Mouse (Mus musculus): ENCODE results near the gene Retsat. TPM values are rescaled to one million over a fixed set of nuclear protein-coding genes. Genes with fewer than 3 reads are reported as not detected.

The Retsat gene
- polyA plus RNA-seq, 1 experiment from 2014 or later = 7.4 TPM

GRCm38 (mm10) chr6:72598791-72599557 is 699 bp downstream of the Retsat start:
- 57% methylated on average over 12 of the region's 12 CpGs for WGBS
- peak overlapping the region; percentile 52 for H3K9ac ChIP-seq (ENCODE audit: low read depth, low read length)
- H3K9me3 ChIP-seq (ENCODE audit: control insufficient read depth, low read length) = no peaks in the 10 kb centered on the region
- ATAC-seq (ENCODE audit: low FRiP score) = no peak; the same call in 1 of the 2 replicates
- no peak for DNase-seq (ENCODE audit: low spot score)
- no peaks in the 10 kb centered on the region; the same call in 1 of the 2 replicates for H3K4me1 ChIP-seq (replicated peaks; ENCODE audit: control insufficient read depth, insufficient read depth, low read length)
- H3K4me2 ChIP-seq (replicated peaks; ENCODE audit: low read depth, low read length) = peak overlapping the region; percentile 58
- H3K27me3 ChIP-seq (ENCODE audit: control insufficient read depth, insufficient read depth, low read length) = no peaks in the 10 kb centered on the region
- H3K36me3 ChIP-seq (ENCODE audit: control insufficient read depth, insufficient read depth, low read length) = no peaks in the 10 kb centered on the region
- H3K27ac ChIP-seq (ENCODE audit: low read depth, low read length) = no peak overlapping the region
- H3K4me3 ChIP-seq (ENCODE audit: low read depth, low read length) = peak overlapping the region; percentile 42

- Histone ChIP-seq H3K9me3 (ENCODE audit: control insufficient read depth, low read length) (no peaks in the 10 kb centered on the region), H3K4me3 (ENCODE audit: low read depth, low read length) (no peak overlapping the region), H3K27ac (ENCODE audit: low read depth, low read length) (no peak overlapping the region), H3K9ac (ENCODE audit: low read depth, low read length) (no peak overlapping the region), H3K4me2 (replicated peaks; ENCODE audit: low read depth, low read length) (no peak overlapping the region), H3K27me3 (ENCODE audit: control insufficient read depth, insufficient read depth, low read length) (no peaks in the 10 kb centered on the region), H3K36me3 (ENCODE audit: control insufficient read depth, insufficient read depth, low read length) (no peaks in the 10 kb centered on the region), H3K4me1 (replicated peaks; ENCODE audit: control insufficient read depth, insufficient read depth, low read length) (no peaks in the 10 kb centered on the region; the same call in 1 of the 2 replicates)
- 73% methylated on average over 6 of the region's 6 CpGs for whole genome bisulfite sequencing
- DNase-seq (ENCODE audit: low spot score) (no peak), ATAC-seq (ENCODE audit: low FRiP score) (no peak)
Observed at GRCm38 (mm10) chr6:72600216-72600615, 1.9 kb downstream of the Retsat start.

GRCm38 (mm10) chr6:72600771-72601170 is 2.5 kb downstream of the Retsat start:
- Histone ChIP-seq H3K27ac (ENCODE audit: low read depth, low read length) (no peak overlapping the region), H3K9ac (ENCODE audit: low read depth, low read length) (no peak overlapping the region), H3K36me3 (ENCODE audit: control insufficient read depth, insufficient read depth, low read length) (no peaks in the 10 kb centered on the region), H3K4me1 (replicated peaks; ENCODE audit: control insufficient read depth, insufficient read depth, low read length) (no peaks in the 10 kb centered on the region; the same call in 1 of the 2 replicates), H3K9me3 (ENCODE audit: control insufficient read depth, low read length) (no peaks in the 10 kb centered on the region), H3K4me3 (ENCODE audit: low read depth, low read length) (no peak overlapping the region), H3K27me3 (ENCODE audit: control insufficient read depth, insufficient read depth, low read length) (no peaks in the 10 kb centered on the region), H3K4me2 (replicated peaks; ENCODE audit: low read depth, low read length) (no peak overlapping the region)
- no peak for DNase-seq (ENCODE audit: low spot score)
- ATAC-seq (ENCODE audit: low FRiP score) = no peak
- WGBS = 86% methylated on average over 12 of the region's 12 CpGs

- Histone ChIP-seq H3K4me1 (replicated peaks; ENCODE audit: control insufficient read depth, insufficient read depth, low read length) (no peaks in the 10 kb centered on the region; the same call in 1 of the 2 replicates), H3K9me3 (ENCODE audit: control insufficient read depth, low read length) (no peaks in the 10 kb centered on the region), H3K9ac (ENCODE audit: low read depth, low read length) (no peak overlapping the region), H3K27ac (ENCODE audit: low read depth, low read length) (no peak overlapping the region), H3K27me3 (ENCODE audit: control insufficient read depth, insufficient read depth, low read length) (no peaks in the 10 kb centered on the region), H3K4me2 (replicated peaks; ENCODE audit: low read depth, low read length) (no peak overlapping the region), H3K4me3 (ENCODE audit: low read depth, low read length) (no peak overlapping the region), H3K36me3 (ENCODE audit: control insufficient read depth, insufficient read depth, low read length) (no peaks in the 10 kb centered on the region; the same call in 1 of the 2 replicates)
- ATAC-seq (ENCODE audit: low FRiP score) (no peak), DNase-seq (ENCODE audit: low spot score) (peak; percentile 82)
- WGBS = 64% methylated on average over 1 of the region's 1 CpGs
Observed at GRCm38 (mm10) chr6:72601732-72602131, 3.5 kb downstream of the Retsat start.

GRCm38 (mm10) chr6:72604066-72604465 is 5.8 kb downstream of the Retsat start:
- ATAC-seq (ENCODE audit: low FRiP score) (no peak), DNase-seq (ENCODE audit: low spot score) (no peak)
- no peaks in the 10 kb centered on the region for H3K4me1 ChIP-seq (replicated peaks; ENCODE audit: control insufficient read depth, insufficient read depth, low read length)
- H3K27ac ChIP-seq (ENCODE audit: low read depth, low read length) = no peak overlapping the region
- H3K4me3 ChIP-seq (ENCODE audit: low read depth, low read length) = no peak overlapping the region
- H3K36me3 ChIP-seq (ENCODE audit: control insufficient read depth, insufficient read depth, low read length) = no peaks in the 10 kb centered on the region; the same call in 1 of the 2 replicates
- no peaks in the 10 kb centered on the region for H3K27me3 ChIP-seq (ENCODE audit: control insufficient read depth, insufficient read depth, low read length)
- H3K9me3 ChIP-seq (ENCODE audit: control insufficient read depth, low read length) = no peaks in the 10 kb centered on the region
- H3K9ac ChIP-seq (ENCODE audit: low read depth, low read length) = no peak overlapping the region
- no peak overlapping the region for H3K4me2 ChIP-seq (replicated peaks; ENCODE audit: low read depth, low read length)
- WGBS = 86% methylated on average over 2 of the region's 2 CpGs

- H3K4me2 ChIP-seq (replicated peaks; ENCODE audit: low read depth, low read length) = no peak overlapping the region
- ATAC-seq (ENCODE audit: low FRiP score) (no peak), DNase-seq (ENCODE audit: low spot score) (no peak)
- 77% methylated on average over 4 of the region's 4 CpGs for WGBS
- H3K4me1 ChIP-seq (replicated peaks; ENCODE audit: control insufficient read depth, insufficient read depth, low read length) = no peaks in the 10 kb centered on the region
- H3K9me3 ChIP-seq (ENCODE audit: control insufficient read depth, low read length) = no peaks in the 10 kb centered on the region
- no peak overlapping the region for H3K9ac ChIP-seq (ENCODE audit: low read depth, low read length)
- peaks cover 3% of the 10 kb centered on the region for H3K36me3 ChIP-seq (ENCODE audit: control insufficient read depth, insufficient read depth, low read length)
- H3K27ac ChIP-seq (ENCODE audit: low read depth, low read length) = no peak overlapping the region
- H3K4me3 ChIP-seq (ENCODE audit: low read depth, low read length) = no peak overlapping the region
- H3K27me3 ChIP-seq (ENCODE audit: control insufficient read depth, insufficient read depth, low read length) = no peaks in the 10 kb centered on the region
Observed at GRCm38 (mm10) chr6:72607060-72607459, 8.8 kb downstream of the Retsat start.

GRCm38 (mm10) chr6:72607676-72608075 is 9.4 kb downstream of the Retsat start:
- no peaks in the 10 kb centered on the region for H3K4me1 ChIP-seq (replicated peaks; ENCODE audit: control insufficient read depth, insufficient read depth, low read length)
- no peak for DNase-seq (ENCODE audit: low spot score)
- no peaks in the 10 kb centered on the region for H3K27me3 ChIP-seq (ENCODE audit: control insufficient read depth, insufficient read depth, low read length)
- H3K4me2 ChIP-seq (replicated peaks; ENCODE audit: low read depth, low read length) = no peak overlapping the region
- no peak overlapping the region for H3K9ac ChIP-seq (ENCODE audit: low read depth, low read length)
- H3K27ac ChIP-seq (ENCODE audit: low read depth, low read length) = no peak overlapping the region
- no peak for ATAC-seq (ENCODE audit: low FRiP score)
- H3K36me3 ChIP-seq (ENCODE audit: control insufficient read depth, insufficient read depth, low read length) = peaks cover 3% of the 10 kb centered on the region
- 92% methylated on average over 5 of the region's 5 CpGs for whole genome bisulfite sequencing
- H3K9me3 ChIP-seq (ENCODE audit: control insufficient read depth, low read length) = no peaks in the 10 kb centered on the region
- no peak overlapping the region for H3K4me3 ChIP-seq (ENCODE audit: low read depth, low read length)

- Histone ChIP-seq H3K9me3 (ENCODE audit: control insufficient read depth, low read length) (no peaks in the 10 kb centered on the region), H3K36me3 (ENCODE audit: control insufficient read depth, insufficient read depth, low read length) (peaks cover 3% of the 10 kb centered on the region), H3K4me3 (ENCODE audit: low read depth, low read length) (no peak overlapping the region), H3K9ac (ENCODE audit: low read depth, low read length) (no peak overlapping the region), H3K4me1 (replicated peaks; ENCODE audit: control insufficient read depth, insufficient read depth, low read length) (no peaks in the 10 kb centered on the region), H3K27me3 (ENCODE audit: control insufficient read depth, insufficient read depth, low read length) (no peaks in the 10 kb centered on the region), H3K27ac (ENCODE audit: low read depth, low read length) (no peak overlapping the region), H3K4me2 (replicated peaks; ENCODE audit: low read depth, low read length) (no peak overlapping the region)
- 92% methylated on average over 4 of the region's 4 CpGs for WGBS
- ATAC-seq (ENCODE audit: low FRiP score) (no peak), DNase-seq (ENCODE audit: low spot score) (no peak)
Observed at GRCm38 (mm10) chr6:72608662-72609184, 10.4 kb downstream of the Retsat start.

- no peak overlapping the region for H3K27ac ChIP-seq (ENCODE audit: low read depth, low read length)
- H3K4me2 ChIP-seq (replicated peaks; ENCODE audit: low read depth, low read length) = no peak overlapping the region
- H3K9ac ChIP-seq (ENCODE audit: low read depth, low read length) = no peak overlapping the region
- H3K4me3 ChIP-seq (ENCODE audit: low read depth, low read length) = no peak overlapping the region
- no peaks in the 10 kb centered on the region for H3K9me3 ChIP-seq (ENCODE audit: control insufficient read depth, low read length)
- H3K4me1 ChIP-seq (replicated peaks; ENCODE audit: control insufficient read depth, insufficient read depth, low read length) = peaks cover under 1% of the 10 kb centered on the region; the same call in 1 of the 2 replicates
- DNase-seq (ENCODE audit: low spot score) (no peak), ATAC-seq (ENCODE audit: low FRiP score) (no peak)
- 88% methylated on average over 4 of the region's 4 CpGs for WGBS
- H3K27me3 ChIP-seq (ENCODE audit: control insufficient read depth, insufficient read depth, low read length) = no peaks in the 10 kb centered on the region
- peaks cover 3% of the 10 kb centered on the region for H3K36me3 ChIP-seq (ENCODE audit: control insufficient read depth, insufficient read depth, low read length)
Observed at GRCm38 (mm10) chr6:72610261-72610660, 12.0 kb downstream of the Retsat start.
